In the genomic region with DNA sequence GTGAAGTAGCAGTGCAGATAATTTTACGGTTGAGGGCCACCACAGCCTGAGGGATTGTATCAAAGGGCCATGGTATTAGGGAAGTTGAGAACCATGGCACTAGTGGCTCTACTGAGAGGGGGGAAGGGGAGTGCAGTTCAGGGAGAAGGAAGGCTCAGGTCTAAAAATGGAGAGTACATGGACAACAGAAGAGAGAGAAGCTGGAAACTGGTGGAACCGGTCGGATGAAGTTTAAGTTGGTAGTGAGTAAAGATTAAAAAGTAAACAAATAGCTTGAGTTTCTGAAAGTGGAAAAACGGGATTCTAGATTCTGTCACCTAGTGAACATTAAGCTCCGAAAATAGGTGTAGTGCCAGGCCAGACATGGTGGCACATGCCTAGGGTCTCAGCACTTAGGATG, we compare ENCODE assay signal across 19 mouse cellular contexts. TPM values are rescaled to one million over a fixed set of nuclear protein-coding genes. Genes with fewer than 3 reads are reported as not detected.
DNase-seq lines count a peak whose midpoint lies in the region; ATAC-seq and TF ChIP-seq lines count a peak whose summit lies in the region.
"Had no signal": no experiment of that assay in that cellular context is flagged by ENCODE, and none has a peak within 500 bp of the region (broad histone marks: within the 10 kb centered on the region; RNA-seq: fewer than 3 reads in every experiment).

No protein-coding gene starts in this region.

- no peaks in the 10 kb centered on the region for H3K9me3 ChIP-seq in kidney, embryonic 16.5 days (ENCODE audit: low read length)
- no peaks in the 10 kb centered on the region for H3K9me3 ChIP-seq in lung, postnatal 0 days (ENCODE audit: low read length)
- no peaks in the 10 kb centered on the region for H3K9me3 ChIP-seq in stomach, embryonic 16.5 days (replicated peaks; ENCODE audit: control insufficient read depth, low read length)
- H3K9me3 ChIP-seq in forebrain, embryonic 11.5 days (ENCODE audit: control insufficient read depth, low read length), result no peaks in the 10 kb centered on the region
- H3K9me3 ChIP-seq: embryonic facial prominence, embryonic 13.5 days; midbrain, embryonic 12.5 days; neural tube, embryonic 15.5 days had no signal

- H3K4me1 ChIP-seq in kidney, embryonic 16.5 days (ENCODE audit: insufficient read depth, low read length), result no peaks in the 10 kb centered on the region
- no peaks in the 10 kb centered on the region for H3K4me1 ChIP-seq in lung, postnatal 0 days (ENCODE audit: insufficient read depth, low read depth, low read length)
- H3K4me1 ChIP-seq in stomach, embryonic 16.5 days (ENCODE audit: control insufficient read depth, insufficient read depth, low read length), result no peaks in the 10 kb centered on the region
- no peaks in the 10 kb centered on the region for H3K4me1 ChIP-seq in thymus, adult 2 months (replicated peaks; ENCODE audit: control insufficient read depth, insufficient read depth, low read length)
- no peaks in the 10 kb centered on the region for H3K4me1 ChIP-seq in forebrain, embryonic 11.5 days (replicated peaks; ENCODE audit: control insufficient read depth, insufficient read depth, low read length)
- H3K4me1 ChIP-seq: embryonic facial prominence, embryonic 13.5 days; forebrain, embryonic 12.5 days; midbrain, embryonic 12.5 days had no signal

- H3K27ac ChIP-seq in kidney, embryonic 16.5 days (ENCODE audit: low read length), result peak overlapping the region; percentile 53; the same call in 1 of the 2 replicates
- peak overlapping the region; percentile 43; the same call in 1 of the 2 replicates for H3K27ac ChIP-seq in lung, postnatal 0 days (ENCODE audit: low read length)
- H3K27ac ChIP-seq in stomach, embryonic 16.5 days (ENCODE audit: low read length), result peak overlapping the region; percentile 72
- no peak overlapping the region for H3K27ac ChIP-seq in thymus, adult 2 months (ENCODE audit: control insufficient read depth, insufficient read depth, low read length)
- H3K27ac ChIP-seq in forebrain, embryonic 11.5 days (ENCODE audit: low read depth, low read length), result no peak overlapping the region
- H3K27ac ChIP-seq: embryonic facial prominence, embryonic 13.5 days; forebrain, embryonic 12.5 days; hindbrain, embryonic 14.5 days; macrophage; midbrain, embryonic 12.5 days; neural tube, embryonic 15.5 days had no signal

- H3K4me2 ChIP-seq in kidney, embryonic 16.5 days (replicated peaks; ENCODE audit: low read depth, low read length), result no peak overlapping the region
- no peak overlapping the region for H3K4me2 ChIP-seq in lung, postnatal 0 days (replicated peaks; ENCODE audit: low read depth, low read length)
- no peak overlapping the region for H3K4me2 ChIP-seq in stomach, embryonic 16.5 days (ENCODE audit: low read depth, low read length)
- no peak overlapping the region for H3K4me2 ChIP-seq in forebrain, embryonic 11.5 days (ENCODE audit: low read depth, low read length, severe bottlenecking)
- H3K4me2 ChIP-seq: embryonic facial prominence, embryonic 13.5 days; forebrain, embryonic 12.5 days; heart, embryonic 11.5 days; hindbrain, embryonic 14.5 days; midbrain, embryonic 12.5 days; neural tube, embryonic 15.5 days had no signal

- 79% methylated on average over 5 of the region's 5 CpGs for WGBS in kidney, embryonic 16.5 days
- WGBS in lung, postnatal 0 days, result 60% methylated on average over 5 of the region's 5 CpGs
- whole genome bisulfite sequencing in stomach, embryonic 16.5 days, result 62% methylated on average over 5 of the region's 5 CpGs
- WGBS in thymus, adult 2 months, result 91% methylated on average over 5 of the region's 5 CpGs
- WGBS in forebrain, embryonic 11.5 days, result 92% methylated on average over 5 of the region's 5 CpGs

- no peak overlapping the region for H3K4me3 ChIP-seq in kidney, embryonic 16.5 days (ENCODE audit: low read length)
- no peak overlapping the region for H3K4me3 ChIP-seq in lung, postnatal 0 days (ENCODE audit: low read depth, low read length)
- H3K4me3 ChIP-seq in stomach, embryonic 16.5 days (replicated peaks; ENCODE audit: low read length), result no peak overlapping the region
- H3K4me3 ChIP-seq in thymus, adult 2 months (ENCODE audit: control insufficient read depth, insufficient read depth, low read length), result no peak overlapping the region
- no peak overlapping the region for H3K4me3 ChIP-seq in forebrain, embryonic 11.5 days (ENCODE audit: low read depth, low read length)
- H3K4me3 ChIP-seq: embryonic facial prominence, embryonic 13.5 days; forebrain, embryonic 12.5 days; midbrain, embryonic 12.5 days; myocyte; neural tube, embryonic 15.5 days had no signal

- H3K36me3 ChIP-seq in kidney, embryonic 16.5 days (ENCODE audit: insufficient read depth, low read length), result no peaks in the 10 kb centered on the region
- no peaks in the 10 kb centered on the region for H3K36me3 ChIP-seq in lung, postnatal 0 days (ENCODE audit: insufficient read depth, low read length)
- H3K36me3 ChIP-seq in stomach, embryonic 16.5 days (ENCODE audit: control insufficient read depth, insufficient read depth, low read length), result no peaks in the 10 kb centered on the region
- H3K36me3 ChIP-seq in thymus, adult 2 months (ENCODE audit: control insufficient read depth, insufficient read depth, low read length), result no peaks in the 10 kb centered on the region
- H3K36me3 ChIP-seq in forebrain, embryonic 11.5 days (ENCODE audit: control insufficient read depth, insufficient read depth, low read length), result no peaks in the 10 kb centered on the region
- H3K36me3 ChIP-seq: embryonic facial prominence, embryonic 13.5 days; forebrain, embryonic 12.5 days; midbrain, embryonic 12.5 days; neural tube, embryonic 15.5 days had no signal

- no peak for TF ChIP-seq CTCF in lung, postnatal 0 days (IDR thresholded peaks at IDR 0.05)
- no peak for TF ChIP-seq CTCF in thymus, adult 2 months (IDR thresholded peaks at IDR 0.05; ENCODE audit: borderline replicate concordance, control insufficient read depth, extremely low read depth, insufficient read depth, low read length, poor library complexity)

- TF ChIP-seq EP300 in lung, postnatal 0 days (IDR thresholded peaks at IDR 0.05), result peak; percentile 84

- no peak overlapping the region for H3K9ac ChIP-seq in kidney, embryonic 16.5 days (replicated peaks; ENCODE audit: low read length)
- no peak overlapping the region for H3K9ac ChIP-seq in lung, postnatal 0 days (replicated peaks; ENCODE audit: low read depth)
- no peak overlapping the region for H3K9ac ChIP-seq in stomach, embryonic 16.5 days (ENCODE audit: low read length)
- H3K9ac ChIP-seq in forebrain, embryonic 11.5 days (ENCODE audit: low read length), result no peak overlapping the region
- H3K9ac ChIP-seq: embryonic facial prominence, embryonic 13.5 days; forebrain, embryonic 12.5 days; hindbrain, embryonic 14.5 days; midbrain, embryonic 12.5 days; neural tube, embryonic 15.5 days had no signal

- no peaks in the 10 kb centered on the region for H3K27me3 ChIP-seq in kidney, embryonic 16.5 days (ENCODE audit: insufficient read depth, low read length)
- no peaks in the 10 kb centered on the region for H3K27me3 ChIP-seq in lung, postnatal 0 days (replicated peaks; ENCODE audit: insufficient read depth, low read length)
- H3K27me3 ChIP-seq in stomach, embryonic 16.5 days (ENCODE audit: control insufficient read depth, insufficient read depth, low read length), result no peaks in the 10 kb centered on the region
- H3K27me3 ChIP-seq in thymus, adult 2 months (ENCODE audit: control insufficient read depth, insufficient read depth, low read length), result no peaks in the 10 kb centered on the region
- H3K27me3 ChIP-seq in forebrain, embryonic 11.5 days (ENCODE audit: control insufficient read depth, insufficient read depth, low read length), result no peaks in the 10 kb centered on the region
- H3K27me3 ChIP-seq: embryonic facial prominence, embryonic 13.5 days had no signal

- ATAC-seq in kidney, embryonic 16.5 days (ENCODE audit: low FRiP score, low TSS enrichment), result no peak
- ATAC-seq in lung, postnatal 0 days, result peak; percentile 82
- peak; percentile 72 for ATAC-seq in stomach, embryonic 16.5 days (ENCODE audit: insufficient read depth, low FRiP score)
- ATAC-seq in forebrain, embryonic 11.5 days (replicated peaks; ENCODE audit: low FRiP score), result no peak

- DNase-seq in kidney, adult 11 months, result no peak
- DNase-seq in gonadal fat pad, adult 2 months (ENCODE audit: low read depth), result peak; percentile 44
- DNase-seq in lung, postnatal 0 days (ENCODE audit: low spot score), result peak; percentile 91
- no peak for DNase-seq in thymus, adult 2 months
- DNase-seq in forebrain, embryonic 11.5 days (ENCODE audit: low spot score), result no peak
- DNase-seq: cerebellum, adult 9-10 months; gastrocnemius, postnatal 25 days; kidney, adult 18-20 months; right cerebral cortex, postnatal 4 days had no signal

- TF ChIP-seq POLR2A in thymus, adult 2 months (IDR thresholded peaks at IDR 0.05; ENCODE audit: control insufficient read depth, extremely low read depth, insufficient read depth, low read length, poor library complexity), result no peak

RNA-seq across cellular contexts. Expression of gene Bbs5, which starts 16.2 kb away (rescaled TPM):
- 16.1 and 19.9 TPM in 2 replicates for polyA plus RNA-seq in kidney, embryonic 16.5 days (2015; fragmentation: Nextera tagmentation; extraction: Ambion mirVana)
- polyA plus RNA-seq in gonadal fat pad, adult 2 months (2012; rRNA removed), result 4.9 and 5.2 TPM in 2 replicates
- 13.4 and 13.9 TPM in 2 replicates for polyA plus RNA-seq in lung, postnatal 0 days (2015; fragmentation: Nextera tagmentation; extraction: Ambion mirVana)
- polyA plus RNA-seq in stomach, embryonic 16.5 days (2015; fragmentation: Nextera tagmentation; extraction: Ambion mirVana), result 12.2 and 14.9 TPM in 2 replicates
- 0.39 and 0.45 TPM in 2 replicates for polyA plus RNA-seq in thymus, adult 2 months (2012; rRNA removed)
- 11.0 and 18.8 TPM in 2 replicates for polyA plus RNA-seq in forebrain, embryonic 11.5 days (2014; fragmentation: Nextera tagmentation; extraction: Ambion mirVana)

RNA-seq across cellular contexts. Expression of gene Klhl41, which starts 39.1 kb away (rescaled TPM):
- polyA plus RNA-seq in kidney, embryonic 16.5 days (2015; fragmentation: Nextera tagmentation; extraction: Ambion mirVana), result 0.86 and 1.1 TPM in 2 replicates
- 0.04 and 0.31 TPM in 2 replicates for polyA plus RNA-seq in gonadal fat pad, adult 2 months (2012; rRNA removed)
- 0.45 and 0.83 TPM in 2 replicates for polyA plus RNA-seq in lung, postnatal 0 days (2015; fragmentation: Nextera tagmentation; extraction: Ambion mirVana)
- 0.40 and 7.0 TPM in 2 replicates for polyA plus RNA-seq in stomach, embryonic 16.5 days (2015; fragmentation: Nextera tagmentation; extraction: Ambion mirVana)
- 0.43 TPM in 1 of 2 replicates, not detected in the other for polyA plus RNA-seq in thymus, adult 2 months (2012; rRNA removed)
- polyA plus RNA-seq in forebrain, embryonic 11.5 days (2014; fragmentation: Nextera tagmentation; extraction: Ambion mirVana), result 0.13 and 0.15 TPM in 2 replicates
- polyA plus RNA-seq: macrophage had no signal

RNA-seq across cellular contexts. Expression of gene Lrp2, which starts 44.9 kb away (rescaled TPM):
- polyA plus RNA-seq in kidney, embryonic 16.5 days (2015; fragmentation: Nextera tagmentation; extraction: Ambion mirVana), result 21.4 and 23.0 TPM in 2 replicates
- 14.7 and 28.4 TPM in 2 replicates for polyA plus RNA-seq in gonadal fat pad, adult 2 months (2012; rRNA removed)
- polyA plus RNA-seq in lung, postnatal 0 days (2015; fragmentation: Nextera tagmentation; extraction: Ambion mirVana), result 1.1 and 2.4 TPM in 2 replicates
- 0.61 and 0.63 TPM in 2 replicates for polyA plus RNA-seq in stomach, embryonic 16.5 days (2015; fragmentation: Nextera tagmentation; extraction: Ambion mirVana)
- polyA plus RNA-seq in thymus, adult 2 months (2012; rRNA removed), result 0.11 and 0.50 TPM in 2 replicates
- polyA plus RNA-seq in forebrain, embryonic 11.5 days (2014; fragmentation: Nextera tagmentation; extraction: Ambion mirVana), result 3.0 and 3.1 TPM in 2 replicates
- polyA plus RNA-seq: macrophage had no signal

Comparison
In these comparisons a context has a peak if more than half of its experiments do, and no peak if none do; other contexts are left out.
1. ATAC-seq: peak in lung, postnatal 0 days (single experiment) and stomach, embryonic 16.5 days (single experiment); none in kidney, embryonic 16.5 days (single experiment) and forebrain, embryonic 11.5 days (single experiment).
2. H3K27ac ChIP-seq: peak in kidney, embryonic 16.5 days (single experiment), lung, postnatal 0 days (single experiment) and stomach, embryonic 16.5 days (single experiment); none in thymus, adult 2 months (single experiment) and forebrain, embryonic 11.5 days (single experiment).
3. DNase-seq: peak in gonadal fat pad, adult 2 months (single experiment) and lung, postnatal 0 days (single experiment); none in kidney, adult 11 months (single experiment), thymus, adult 2 months (single experiment) and forebrain, embryonic 11.5 days (single experiment).